Mouse (Mus musculus) ovary, postnatal 10 days (tissue): ENCODE measurements at regions not wholly inside any gene's neighbourhood (a gene's known extent, or its start where the extent isn't known, plus 50 kb on each side); places are given as distances from the start of the nearest gene placed in this dataset.

ENCODE experiments used
- DNase-seq: peaks from one replicate; pipeline ENCODE4 v3.0.0; 2022; ENCODE audit warnings: low spot score

- no peak for DNase-seq
Measured at GRCm38 (mm10) chr1:75834361-75834760, 288.3 kb downstream of the Slc4a3 start.

- no peak for DNase-seq
Measured at GRCm38 (mm10) chr1:75839551-75840223, 293.6 kb downstream of the Slc4a3 start.

GRCm38 (mm10) chr1:75842396-75842795, 296.3 kb downstream of the Slc4a3 start:
- DNase-seq, result no peak

- DNase-seq, result no peak
Measured at GRCm38 (mm10) chr1:75843326-75843725, 297.3 kb downstream of the Slc4a3 start.

- no peak for DNase-seq
Measured at GRCm38 (mm10) chr1:75844123-75844522, 298.1 kb downstream of the Slc4a3 start.

- no peak for DNase-seq
Measured at GRCm38 (mm10) chr1:75844529-75844928, 298.5 kb downstream of the Slc4a3 start.

GRCm38 (mm10) chr1:75844981-75845380, 298.9 kb downstream of the Slc4a3 start:
- no peak for DNase-seq

GRCm38 (mm10) chr1:75845771-75846535, 299.9 kb downstream of the Slc4a3 start:
- DNase-seq, result no peak

- DNase-seq, result no peak
Measured at GRCm38 (mm10) chr1:75847681-75848080, 301.6 kb downstream of the Slc4a3 start.

- no peak for DNase-seq
Measured at GRCm38 (mm10) chr1:75848436-75848835, 302.4 kb downstream of the Slc4a3 start.

- no peak for DNase-seq
Measured at GRCm38 (mm10) chr1:75850131-75850530, 304.1 kb downstream of the Slc4a3 start.

GRCm38 (mm10) chr1:75858551-75859255, 312.6 kb downstream of the Slc4a3 start:
- DNase-seq, result no peak

GRCm38 (mm10) chr1:75862757-75863156, 316.7 kb downstream of the Slc4a3 start:
- no peak for DNase-seq

- DNase-seq, result no peak
Measured at GRCm38 (mm10) chr1:75866556-75866955, 320.5 kb downstream of the Slc4a3 start.

GRCm38 (mm10) chr1:75869414-75869813, 323.3 kb downstream of the Slc4a3 start:
- DNase-seq, result no peak

- DNase-seq, result no peak
Measured at GRCm38 (mm10) chr1:75869846-75870245, 323.8 kb downstream of the Slc4a3 start.

GRCm38 (mm10) chr1:75873911-75874310, 327.8 kb downstream of the Slc4a3 start:
- DNase-seq, result no peak

- no peak for DNase-seq
Measured at GRCm38 (mm10) chr1:75877209-75877608, 331.1 kb downstream of the Slc4a3 start.

- DNase-seq, result no peak
Measured at GRCm38 (mm10) chr1:75885632-75886031, 339.6 kb downstream of the Slc4a3 start.

GRCm38 (mm10) chr1:75888499-75889208, 342.6 kb downstream of the Slc4a3 start:
- DNase-seq, result no peak

- DNase-seq, result no peak
Measured at GRCm38 (mm10) chr1:75889847-75890591, 344.0 kb downstream of the Slc4a3 start.
